Mouse (Mus musculus) spleen, adult 18-20 months (tissue): ENCODE measurements around the gene Vgll4.
"Not testable (repeated sequence)": the region's sequence is repeated elsewhere in the genome, so short reads cannot be mapped to it uniquely, and the experiment has no call there.

Source experiments
- DNase-seq, 2 experiments: peaks; one replicate each; pipeline ENCODE4 v3.0.0; 2022; ENCODE audit warnings: mixed read lengths in 2 of 2

Gene Vgll4

DNA sequence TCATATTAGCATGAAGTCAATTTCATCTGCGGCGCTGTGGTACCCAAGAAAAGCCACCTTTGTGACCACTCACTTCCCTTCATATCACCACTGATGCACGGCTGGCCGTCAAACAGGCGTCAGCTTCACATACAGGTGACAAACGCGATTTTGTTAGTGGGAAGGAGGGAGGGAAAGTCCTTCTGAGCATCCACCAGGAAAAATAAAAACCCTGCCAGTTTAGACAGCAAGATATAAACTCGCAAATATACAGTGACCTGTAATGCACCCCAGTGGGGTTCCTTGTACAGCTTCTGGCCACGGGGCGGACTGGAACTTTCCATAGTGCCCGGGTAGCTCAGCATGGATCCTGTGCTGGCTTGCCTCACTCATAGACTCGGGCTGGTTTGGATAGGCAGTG, 78.0 kb downstream of the Vgll4 start:
- no peak for DNase-seq

DNA sequence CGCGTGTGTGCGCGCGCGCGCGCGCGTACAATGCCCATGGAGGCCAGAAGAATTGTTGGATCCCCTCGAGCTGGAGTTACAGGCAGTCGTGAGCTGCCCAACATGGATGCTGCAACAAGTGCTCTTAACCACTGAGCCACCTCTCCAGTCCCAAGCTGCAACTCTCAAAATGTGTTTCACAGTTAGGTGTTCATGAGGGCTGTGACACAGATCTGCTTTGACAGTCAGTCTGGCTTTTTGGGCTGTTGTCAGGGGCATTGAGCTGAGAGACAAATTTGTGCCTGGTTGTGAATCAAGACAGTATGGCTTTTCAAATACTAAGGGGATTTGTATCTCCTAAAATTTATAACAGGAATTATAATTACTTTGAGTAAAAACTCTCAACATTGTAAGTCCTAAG, 78.5 kb downstream of the Vgll4 start:
- no peak for DNase-seq

DNA sequence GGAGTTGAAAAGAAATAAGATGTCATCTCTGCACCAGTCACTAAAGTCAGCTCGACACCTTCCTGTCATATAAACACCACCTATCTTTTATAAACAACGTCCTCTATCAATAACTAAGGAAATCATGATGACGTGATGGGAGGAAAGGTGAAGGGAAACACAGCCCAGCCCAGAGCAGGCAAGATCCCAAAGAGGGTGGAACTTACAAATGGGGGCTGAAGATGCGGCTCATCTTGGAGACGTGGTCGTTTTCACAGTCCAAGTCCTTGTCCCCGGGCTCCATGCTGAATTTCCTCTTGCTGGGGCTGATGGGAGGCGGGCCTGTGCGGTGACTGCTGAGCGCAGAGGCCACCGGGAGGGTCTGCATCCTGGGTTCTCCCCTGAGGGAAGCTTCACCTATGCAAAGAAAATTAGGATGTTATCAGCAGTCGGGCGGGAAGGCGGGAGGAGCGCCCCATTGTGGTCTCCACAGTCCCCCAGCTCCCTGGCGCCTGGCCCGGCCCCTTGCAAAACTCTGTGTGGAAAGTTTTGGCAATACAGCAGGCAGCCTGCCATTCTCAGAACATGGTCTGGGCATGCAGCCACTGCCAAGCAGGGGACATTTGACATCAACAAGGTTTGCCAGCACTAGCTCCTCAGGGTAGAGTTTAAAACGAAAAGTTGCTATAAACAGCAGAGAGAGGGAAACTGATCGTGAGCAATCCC, 79.2 kb downstream of the Vgll4 start:
- no peak for DNase-seq

DNA sequence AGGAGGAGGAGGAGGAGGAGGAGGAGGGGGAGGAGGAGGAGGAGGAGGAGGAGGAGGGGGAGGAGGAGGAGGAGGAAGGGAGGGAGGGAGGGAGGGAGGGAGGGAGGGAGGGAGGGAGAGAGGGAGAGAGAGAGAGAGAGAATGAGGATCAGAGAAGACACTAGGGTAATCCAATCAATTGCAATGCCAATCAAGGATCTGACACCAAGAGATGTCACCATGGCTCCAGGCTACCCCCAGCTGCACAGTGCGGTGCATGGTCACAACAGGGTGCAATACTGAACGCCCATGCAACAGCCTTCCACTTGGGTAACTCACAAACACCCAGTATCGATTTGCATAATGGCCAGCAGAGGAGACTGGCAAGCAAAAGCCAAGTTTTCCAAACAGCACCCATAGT, 79.8 kb downstream of the Vgll4 start:
- DNase-seq, result not testable (repeated sequence)

DNA sequence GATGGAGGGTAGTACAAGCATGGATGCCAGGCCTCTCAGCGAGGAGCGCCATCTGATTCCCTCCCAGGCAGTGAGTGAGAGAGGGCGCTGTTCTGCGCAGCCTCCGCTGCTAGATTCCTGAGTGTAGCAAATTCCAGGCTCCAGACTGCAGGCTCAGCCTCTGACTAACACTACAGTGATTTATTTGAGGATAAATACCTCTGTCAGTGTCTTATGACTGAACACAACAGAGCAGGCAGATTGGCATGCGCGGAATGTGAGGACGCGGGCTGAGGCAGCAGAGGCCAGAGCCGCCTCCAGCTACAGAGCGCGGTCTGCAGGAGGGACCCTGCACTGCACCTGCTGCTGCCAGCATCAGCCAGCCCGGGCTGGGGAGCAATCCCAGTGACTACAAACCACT, 80.9 kb downstream of the Vgll4 start:
- no peak for DNase-seq

DNA sequence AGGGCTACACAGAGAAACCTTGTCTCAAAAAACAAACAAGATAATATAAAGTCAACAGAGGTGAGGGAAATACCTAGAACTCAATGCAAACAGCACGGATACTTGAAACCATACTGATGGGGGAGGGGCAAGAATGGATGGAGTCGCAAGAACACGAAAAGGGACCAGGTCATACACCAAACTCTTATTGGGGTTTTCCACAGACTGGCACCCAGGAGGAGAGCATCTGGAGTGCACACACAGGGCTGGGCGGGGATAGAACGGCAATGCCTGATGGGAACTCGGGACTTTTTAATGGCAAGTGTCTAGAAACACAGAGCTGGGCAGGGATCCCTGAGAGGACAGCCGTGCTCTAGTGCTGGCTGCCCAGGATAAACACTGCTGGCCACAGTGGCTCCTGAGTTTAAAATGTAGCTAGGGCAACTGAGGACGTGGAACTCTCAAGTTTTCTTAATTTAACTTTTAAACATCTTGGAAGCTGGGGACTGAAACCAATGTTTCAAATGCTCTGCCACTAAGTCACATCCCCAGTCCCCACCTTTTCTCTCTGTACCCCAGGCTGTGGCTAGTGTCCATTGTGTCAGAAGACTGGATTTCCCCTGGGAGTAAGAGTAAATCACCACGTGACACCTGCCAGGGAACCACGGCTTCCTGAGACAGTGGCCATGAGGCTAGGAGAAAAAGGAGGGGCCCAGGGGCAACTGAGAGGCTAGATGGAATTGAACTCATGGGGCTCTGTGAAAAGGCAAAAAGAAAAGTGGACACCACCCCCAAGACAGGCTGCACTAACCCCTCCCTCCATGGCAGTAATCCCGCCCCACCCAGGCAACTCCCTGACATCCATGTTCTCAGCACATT, 83.1 kb downstream of the Vgll4 start:
- no peak for DNase-seq

DNA sequence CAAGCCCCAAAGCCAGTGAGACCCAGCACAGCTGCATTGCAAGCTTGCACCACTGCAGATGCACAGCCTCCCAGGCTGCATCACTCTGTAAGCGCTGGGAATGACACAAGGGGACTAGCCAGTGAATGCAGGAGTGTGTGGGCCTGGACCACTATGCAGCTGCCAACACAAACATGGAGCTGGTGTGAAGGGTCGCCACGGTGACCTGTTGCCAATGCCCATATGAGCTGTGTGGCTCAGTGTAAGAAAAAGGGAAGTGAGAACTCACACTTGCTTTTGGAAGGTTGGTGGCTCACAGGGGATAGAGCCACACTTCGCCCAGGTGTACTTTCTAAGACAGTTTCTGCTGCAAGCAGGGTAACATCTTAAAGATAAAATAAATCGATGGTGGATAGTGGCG, 83.8 kb downstream of the Vgll4 start:
- DNase-seq, result no peak

DNA sequence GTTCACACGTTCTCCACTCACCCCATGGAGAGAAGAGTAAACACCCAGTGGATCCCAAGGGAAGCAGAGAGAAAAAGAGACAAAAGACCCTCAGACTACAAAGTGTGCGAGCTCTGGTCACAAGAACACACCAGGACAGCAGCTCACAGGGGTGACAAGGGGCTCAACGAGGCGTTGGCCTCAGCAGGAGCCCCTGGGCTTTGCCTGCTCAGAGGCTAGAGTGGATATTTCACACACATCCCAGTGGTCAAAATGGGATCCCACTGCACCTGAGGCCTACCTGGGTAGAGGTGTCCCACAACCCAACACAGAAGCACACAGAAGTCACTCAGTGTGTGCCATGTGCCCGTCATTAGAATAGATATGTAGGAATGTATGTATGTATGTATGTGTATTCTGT, 84.7 kb downstream of the Vgll4 start:
- DNase-seq, result no peak

DNA sequence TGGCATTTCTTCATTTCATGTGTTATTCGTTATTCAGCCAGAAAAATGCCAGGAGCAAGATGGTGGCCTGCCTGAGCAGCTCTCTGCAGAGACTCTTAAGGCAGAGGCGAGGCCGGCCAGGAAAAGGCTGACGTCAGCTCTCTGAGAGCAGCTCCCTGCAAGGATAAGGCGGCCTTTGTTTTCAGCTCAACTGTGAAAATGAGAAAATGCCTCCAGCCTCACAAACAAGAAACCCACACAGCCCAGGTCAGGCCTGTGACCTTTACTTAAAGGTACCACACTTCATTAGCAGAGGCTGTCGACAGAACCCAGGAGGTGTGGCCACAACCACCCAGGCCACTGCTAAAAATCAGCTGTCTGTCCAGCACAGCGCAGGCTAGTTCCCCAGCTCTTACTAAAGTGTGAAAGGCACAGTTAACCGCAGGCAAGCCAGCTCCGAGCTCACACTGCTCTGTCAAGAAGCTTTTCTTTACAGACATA, 86.5 kb downstream of the Vgll4 start:
- DNase-seq, result no peak

DNA sequence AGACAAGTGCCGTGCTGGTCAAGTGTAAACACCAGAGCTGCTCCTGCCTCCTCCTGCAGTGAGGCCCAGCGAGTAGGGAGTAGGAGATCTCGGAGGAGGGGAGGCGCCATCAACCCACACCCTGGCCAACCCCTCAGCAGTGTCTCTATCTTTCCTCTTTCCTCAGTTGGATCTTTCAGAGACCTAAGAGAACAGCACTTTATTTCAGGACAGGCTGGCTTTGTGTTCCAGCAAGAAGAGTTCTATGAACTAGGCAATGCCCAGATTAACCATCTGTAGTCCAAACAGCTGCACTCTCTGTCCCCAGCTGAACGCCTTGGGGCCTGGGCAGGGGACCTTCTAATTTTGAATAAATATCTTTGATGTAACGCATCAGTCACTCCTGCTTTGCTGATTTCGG, 87.1 kb downstream of the Vgll4 start:
- DNase-seq, result no peak

DNA sequence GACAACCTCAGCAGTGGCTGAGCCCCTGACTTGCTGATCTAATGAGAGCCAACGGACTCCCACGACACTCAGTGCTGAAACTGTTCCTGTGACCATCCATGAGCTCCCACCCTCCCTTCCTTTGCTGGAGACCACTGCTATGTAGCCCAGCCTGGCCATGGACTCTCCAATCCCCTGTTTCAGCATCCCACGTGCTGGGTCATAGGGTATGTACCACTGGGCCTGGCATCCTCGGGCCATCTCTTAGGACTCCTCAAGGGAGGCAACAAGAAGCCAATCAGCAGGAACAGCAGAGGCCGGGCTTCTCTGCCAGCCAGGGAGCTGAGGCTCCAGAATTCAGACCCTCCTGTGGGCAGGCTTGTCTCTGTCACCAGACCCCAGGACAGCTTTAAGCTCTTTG, 87.6 kb downstream of the Vgll4 start:
- DNase-seq, result no peak

DNA sequence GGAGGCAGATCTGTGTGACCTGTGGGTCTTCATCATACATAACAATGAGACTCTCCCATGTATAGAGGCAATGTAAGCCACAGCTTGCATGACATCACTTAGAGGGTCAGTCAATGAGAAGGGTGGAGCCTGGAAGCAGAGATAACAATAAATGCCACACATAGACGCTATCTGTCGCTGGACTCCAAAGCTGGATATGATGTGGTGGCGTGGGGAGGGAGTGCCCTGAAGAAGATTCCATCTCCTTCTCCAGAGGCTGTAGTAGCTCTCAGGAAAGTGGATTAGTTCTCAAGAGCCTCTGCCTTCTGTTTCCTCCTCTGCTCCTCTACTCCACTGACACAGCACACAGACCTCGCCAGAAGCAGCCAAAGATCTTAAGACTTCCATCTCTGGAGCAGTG, 89.0 kb downstream of the Vgll4 start:
- DNase-seq, result no peak

DNA sequence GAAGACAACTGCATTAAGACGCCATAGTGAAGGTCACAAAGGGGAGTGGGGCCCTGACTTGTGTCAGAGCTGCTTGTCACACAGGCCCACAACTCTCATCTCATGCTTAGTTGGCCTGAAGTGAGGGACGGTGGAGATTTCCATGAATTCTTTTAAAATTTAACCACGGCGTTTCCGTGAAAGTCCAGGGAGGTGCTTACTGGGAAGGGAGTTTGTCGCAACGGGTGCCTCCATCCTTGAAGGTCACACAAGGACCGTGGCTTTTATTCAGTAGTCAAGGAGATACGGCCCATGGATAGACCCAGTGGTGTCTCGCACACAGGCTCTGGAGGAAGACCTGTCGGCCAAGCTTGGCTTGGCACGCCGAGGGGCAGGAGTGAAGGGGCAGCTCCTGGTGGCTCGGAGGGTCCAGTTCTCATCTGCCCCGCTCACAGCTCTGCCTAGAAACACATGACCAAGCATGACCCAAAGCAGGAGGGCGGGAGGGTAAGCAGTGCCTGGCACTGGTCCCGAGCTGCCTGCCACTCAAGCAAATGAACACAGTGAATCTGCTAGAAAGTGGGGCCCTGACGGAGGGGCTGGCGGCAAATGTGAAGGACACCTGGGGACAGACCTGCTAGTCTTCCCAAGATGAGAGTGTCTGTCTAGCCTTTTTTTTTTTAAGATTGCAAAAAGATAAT, 90.8 kb downstream of the Vgll4 start:
- no peak for DNase-seq

DNA sequence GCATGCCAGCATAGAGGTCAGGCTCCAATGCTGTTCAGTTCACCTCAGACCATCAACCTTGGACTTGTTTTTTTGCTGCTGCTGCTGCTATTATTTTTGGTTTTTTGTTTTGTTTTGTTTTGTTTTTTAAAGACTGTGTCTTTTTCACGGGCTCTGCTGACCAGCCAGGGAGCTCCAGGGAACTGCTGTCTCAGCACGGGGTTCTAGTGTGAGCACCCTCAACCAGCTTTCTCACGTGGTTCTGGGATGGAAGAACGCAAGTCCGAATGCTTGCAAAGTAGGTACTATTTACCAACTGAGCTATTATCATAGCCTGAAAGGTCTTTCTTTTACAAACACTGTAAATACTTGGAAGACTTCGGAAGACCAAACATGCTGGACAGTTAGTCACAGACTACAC, 93.2 kb downstream of the Vgll4 start:
- DNase-seq, result no peak

DNA sequence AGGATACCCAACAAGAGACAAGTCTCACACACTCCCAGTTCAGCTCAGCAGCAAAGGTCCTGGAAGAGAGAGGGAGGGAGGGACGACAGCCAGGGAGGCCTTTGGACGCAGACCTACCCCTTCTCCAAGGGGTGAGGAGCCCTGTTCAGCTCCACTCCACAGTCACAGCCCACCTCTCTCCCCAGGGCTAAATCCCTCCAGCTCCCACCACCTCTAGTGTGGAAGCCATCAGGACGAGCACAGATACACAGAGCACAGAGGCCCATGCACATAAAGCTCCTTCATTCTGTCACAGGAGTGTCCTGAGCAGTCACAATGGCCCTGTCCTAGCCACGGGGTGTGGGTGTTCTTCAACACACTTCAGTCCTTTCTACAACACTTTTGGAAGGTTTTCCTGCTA, 93.8 kb downstream of the Vgll4 start:
- no peak for DNase-seq

DNA sequence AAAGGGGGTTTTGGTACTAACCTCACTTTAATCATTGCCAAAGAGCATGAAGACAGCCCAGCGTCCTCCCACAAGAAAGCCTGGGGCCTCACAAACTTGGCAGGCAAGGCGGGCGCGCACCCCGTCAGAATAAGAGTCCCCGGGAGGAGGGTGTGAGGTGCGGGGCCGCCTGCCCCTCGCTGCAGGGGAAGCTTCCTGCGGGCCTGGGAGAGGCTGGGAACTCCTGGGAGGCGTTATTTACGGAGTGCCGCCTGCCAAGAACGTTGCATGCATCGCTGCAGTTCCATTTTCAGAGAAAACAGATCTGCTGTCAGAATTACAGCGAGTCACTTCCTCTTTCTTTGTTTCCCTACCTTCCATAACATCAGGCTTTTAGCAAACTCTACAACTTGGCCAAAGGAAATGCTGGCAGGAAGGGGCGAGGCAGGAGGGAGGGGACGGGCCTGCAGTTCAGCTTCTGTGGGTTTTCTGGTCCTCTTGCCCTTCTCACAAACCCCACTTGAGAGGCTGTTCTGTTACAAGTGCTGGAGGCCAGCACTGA, 94.7 kb downstream of the Vgll4 start:
- peak; percentile 76 to 78 for DNase-seq

DNA sequence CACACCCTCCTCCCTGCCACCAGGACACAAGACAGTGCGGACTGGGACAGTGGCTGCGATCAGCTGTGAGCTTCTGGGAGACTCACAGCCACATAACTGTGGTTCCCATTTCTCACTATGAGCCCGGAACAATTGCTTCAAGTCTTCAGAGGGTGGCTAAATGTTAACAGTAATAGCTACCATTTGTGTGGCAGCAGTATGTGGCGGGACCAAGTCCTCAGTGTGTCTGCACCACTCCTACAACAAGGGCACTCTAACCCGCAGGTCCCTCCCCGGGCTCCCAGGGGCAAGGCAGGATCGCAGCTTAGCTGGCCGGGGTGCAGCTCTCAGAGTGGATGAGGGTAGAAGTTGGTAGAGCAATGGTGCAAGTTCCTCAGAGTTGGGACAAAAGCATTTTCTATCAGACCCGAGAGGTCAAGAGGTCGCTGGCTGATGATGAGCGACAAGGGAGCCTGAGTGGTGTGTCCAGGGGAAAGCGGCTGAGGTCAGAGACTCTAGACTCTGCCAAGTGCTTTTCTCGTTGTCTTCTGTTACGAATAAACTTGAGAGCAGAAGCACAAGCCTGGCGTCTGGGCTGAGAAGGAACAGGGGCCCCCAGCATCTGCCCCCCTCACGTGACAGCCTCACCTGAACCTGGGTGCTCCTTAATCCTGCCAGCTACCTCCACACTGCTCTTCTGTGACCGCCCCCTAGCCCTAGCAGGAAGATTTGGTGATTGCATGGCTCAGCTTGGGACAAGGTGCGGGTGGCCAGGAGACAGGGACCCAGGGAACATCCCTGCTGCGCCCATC, 95.5 kb downstream of the Vgll4 start:
- no peak for DNase-seq

DNA sequence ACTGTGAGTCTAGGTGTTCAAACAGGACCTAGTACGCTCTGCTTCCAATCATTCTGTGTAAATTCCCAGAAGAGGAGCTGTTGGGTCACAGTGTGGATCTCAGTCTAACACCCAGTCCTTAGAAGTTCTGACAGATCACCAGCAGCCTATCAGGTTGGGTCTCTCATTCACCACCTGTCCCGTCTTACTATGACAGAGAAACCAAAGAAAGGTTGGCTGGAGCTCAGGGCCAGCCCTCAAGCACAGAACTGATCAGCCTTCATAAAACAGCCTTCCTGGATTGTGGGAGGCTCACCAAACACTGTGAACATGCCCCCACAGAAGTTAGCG, 96.0 kb downstream of the Vgll4 start:
- DNase-seq, result no peak

DNA sequence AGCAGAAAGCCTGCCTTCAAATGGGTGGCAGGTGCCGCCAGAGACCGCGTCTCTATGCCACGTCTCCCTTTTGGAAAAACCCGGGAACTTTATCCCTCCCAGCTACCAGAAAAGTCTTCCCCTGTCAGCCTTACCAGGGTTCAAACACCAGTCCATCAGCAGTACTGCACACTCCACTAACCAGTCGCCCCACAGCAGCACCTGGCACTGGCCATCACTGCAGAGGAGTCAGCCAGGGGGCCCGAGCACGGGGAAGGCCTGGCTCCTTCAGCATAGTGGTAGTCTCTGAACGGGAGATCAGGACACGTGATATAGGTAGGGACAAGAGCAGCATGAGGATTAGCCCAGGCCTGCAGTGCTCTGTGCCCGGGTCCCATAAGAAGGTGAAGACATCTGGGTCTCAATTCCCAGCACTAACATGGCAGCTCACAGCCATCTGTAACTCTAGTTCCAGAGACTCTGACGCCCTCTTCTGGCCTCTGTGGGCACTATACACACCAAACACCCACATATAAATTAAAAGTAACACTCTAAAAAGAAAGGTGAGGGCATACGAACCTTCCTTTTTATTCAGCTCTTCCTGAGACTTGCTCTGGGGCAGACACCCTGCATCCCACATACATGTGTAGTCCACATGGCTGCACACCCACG, 98.7 kb downstream of the Vgll4 start:
- no peak for DNase-seq

DNA sequence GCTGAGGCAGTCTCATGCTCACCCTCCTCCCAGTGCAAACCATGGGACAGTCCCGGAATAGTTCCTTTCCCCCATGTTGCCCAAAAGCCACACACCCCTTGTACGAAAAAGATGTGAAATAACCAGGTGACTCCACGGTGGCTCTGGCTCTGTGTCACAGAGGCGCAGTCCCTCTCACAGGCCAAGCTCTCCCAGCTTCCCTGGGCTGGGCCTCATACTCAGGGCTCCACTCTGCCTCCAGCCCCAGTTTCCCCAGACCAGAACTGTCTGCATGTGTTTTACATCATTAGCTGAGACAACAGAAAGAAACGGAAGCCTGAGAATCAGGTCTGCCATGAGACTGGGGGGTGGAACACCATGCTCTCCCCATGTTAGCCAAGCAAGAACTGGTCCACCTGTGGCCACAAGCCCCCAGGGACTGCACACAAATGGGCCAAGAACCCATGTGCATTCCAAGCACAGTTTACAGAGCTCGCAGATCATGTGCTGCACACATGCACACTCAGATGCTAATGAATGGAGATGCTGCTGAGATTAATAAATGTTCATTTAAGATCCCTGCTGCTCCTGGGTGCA, 100.2 kb downstream of the Vgll4 start:
- no peak for DNase-seq

DNA sequence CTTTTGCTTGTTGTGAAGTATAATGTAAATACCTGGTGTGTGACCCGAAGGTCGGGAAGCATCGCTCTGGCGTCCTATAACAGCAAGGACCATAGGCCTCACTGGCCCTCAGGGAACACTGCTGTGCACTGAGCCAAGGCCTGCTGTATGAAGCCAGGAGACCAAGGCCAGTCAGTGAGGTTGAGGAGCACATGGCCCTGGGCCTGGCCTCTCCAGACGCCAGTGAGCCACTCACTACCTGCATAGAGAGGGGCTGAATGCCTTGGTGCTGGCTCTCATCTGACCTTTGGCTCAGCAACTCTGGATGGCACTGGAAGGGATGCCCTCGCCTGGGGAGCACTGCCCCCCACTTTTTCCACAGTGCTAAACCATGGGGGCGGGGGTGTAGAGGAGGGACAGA, 101.1 kb downstream of the Vgll4 start:
- DNase-seq, result no peak

DNA sequence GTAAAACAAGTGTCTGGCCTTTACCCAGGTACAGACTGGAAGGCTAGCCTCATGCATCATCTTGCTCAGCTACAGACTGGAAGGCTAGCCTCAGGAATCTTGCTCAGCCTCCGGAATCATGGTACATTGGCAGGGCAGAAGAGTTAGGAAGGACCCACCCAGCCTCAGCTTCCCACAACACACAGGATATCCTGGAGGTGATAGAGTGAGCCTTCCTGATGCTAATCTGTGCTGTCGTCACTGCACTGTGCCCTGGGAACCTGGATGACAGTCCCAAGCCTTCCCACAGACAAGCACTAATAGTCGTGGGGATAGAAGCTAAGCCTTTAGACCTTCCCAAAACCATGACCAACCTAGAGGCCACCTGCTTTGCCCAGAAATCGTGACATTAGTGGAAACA, 103.2 kb downstream of the Vgll4 start:
- DNase-seq, result no peak
